Mouse (Mus musculus) left cerebral cortex, postnatal 14 days (tissue): ENCODE data around the gene Nipal4. TPM values are rescaled to one million over a fixed set of nuclear protein-coding genes. Genes with fewer than 3 reads are reported as not detected.

Experiments used
- DNase-seq, 2 experiments: peaks; one replicate each; pipeline ENCODE4 v3.0.0; 2021 to 2022; ENCODE audit warnings: low spot score in 2 of 2, mixed read lengths in 1 of 2
- intact Hi-C: fragments of 180-260 bp; cut with DNase I; formaldehyde crosslinking; loops from one replicate; pipeline ENCODE4 v1.15.1; 2025
- microRNA-seq, 2 experiments: library from miRNA; unstranded; fragments of <30 nt; microRNA quantifications; one replicate each; pipeline ENCODE4 v1.2.0; 2022
- total RNA-seq, 2 experiments: library from RNA; stranded (reverse); gene quantifications; 2 replicates each; pipeline ENCODE4 v1.2.3; 2021

Nipal4 gene
- total RNA-seq, 2 experiments from 2014 or later = 1.6 to 2.6 TPM

DNA sequence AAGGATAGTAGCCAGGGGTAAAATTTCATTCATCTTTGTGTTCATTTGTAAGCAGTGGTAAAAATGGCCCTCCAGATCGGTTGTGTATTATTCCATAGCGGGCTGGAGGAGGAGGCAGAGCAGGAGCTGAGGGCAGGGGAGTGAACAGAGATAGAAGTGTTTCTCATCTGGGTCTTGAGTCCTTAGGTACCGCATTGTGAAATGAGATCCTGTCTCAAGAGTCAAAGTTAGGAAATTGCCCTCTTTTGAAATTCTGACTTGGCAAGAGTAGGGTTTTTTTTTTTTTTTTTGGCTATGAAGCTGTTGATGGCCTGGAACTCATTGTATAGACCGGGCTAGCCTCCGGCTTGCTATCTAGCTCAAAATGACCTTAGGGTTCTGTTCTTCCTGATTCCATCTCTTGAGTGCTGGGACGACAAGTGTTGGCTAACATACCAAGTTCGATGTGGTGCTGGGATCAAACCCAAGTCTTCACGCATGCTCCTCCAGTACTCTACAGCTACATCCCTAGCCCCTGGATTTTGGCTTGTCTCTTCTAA lies 42.9 kb downstream of the Nipal4 start:
- no peak for DNase-seq
- intact Hi-C loops = no loop called here

DNA sequence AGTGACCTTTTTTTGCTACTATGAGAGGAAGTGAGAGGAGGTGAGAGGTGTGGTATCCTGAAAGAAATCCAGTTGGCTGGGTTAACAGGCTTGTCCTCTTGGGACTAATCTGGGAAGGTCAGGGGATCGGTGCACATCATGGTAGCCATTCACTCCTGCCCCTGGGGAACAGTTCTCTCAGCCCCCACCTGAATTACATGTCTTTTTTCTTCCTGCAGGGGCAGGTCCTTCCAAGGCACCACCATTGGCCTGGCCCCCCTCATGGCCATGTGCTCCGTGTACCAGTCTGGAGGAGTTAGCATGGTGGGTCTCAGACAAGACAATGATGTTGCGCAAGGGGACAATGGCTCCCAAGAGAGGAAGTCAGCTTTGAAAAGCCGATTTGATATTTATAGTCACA lies 43.4 kb downstream of the Nipal4 start:
- DNase-seq = no peak
- intact Hi-C loops = no loop called here

DNA sequence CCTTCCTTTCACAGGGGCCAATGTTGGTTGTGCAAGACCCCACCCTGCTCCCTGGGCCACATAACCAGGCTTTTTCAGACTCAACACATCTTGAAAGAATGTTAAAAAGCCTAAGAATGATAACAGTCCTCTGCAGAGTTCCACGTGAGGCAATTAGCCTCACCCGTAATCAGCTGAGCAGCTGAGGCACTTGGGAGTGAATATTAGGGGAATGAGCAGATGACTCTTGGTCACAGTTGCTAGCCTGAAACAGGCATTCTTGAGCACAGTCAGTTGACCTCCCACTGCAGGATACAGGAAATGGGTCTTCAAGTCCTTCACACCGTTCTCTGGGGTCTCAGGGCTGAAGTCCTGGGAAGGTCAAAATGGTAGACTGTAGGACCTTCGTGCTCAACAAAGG lies 44.6 kb downstream of the Nipal4 start:
- intact Hi-C loops = no loop called here

DNA sequence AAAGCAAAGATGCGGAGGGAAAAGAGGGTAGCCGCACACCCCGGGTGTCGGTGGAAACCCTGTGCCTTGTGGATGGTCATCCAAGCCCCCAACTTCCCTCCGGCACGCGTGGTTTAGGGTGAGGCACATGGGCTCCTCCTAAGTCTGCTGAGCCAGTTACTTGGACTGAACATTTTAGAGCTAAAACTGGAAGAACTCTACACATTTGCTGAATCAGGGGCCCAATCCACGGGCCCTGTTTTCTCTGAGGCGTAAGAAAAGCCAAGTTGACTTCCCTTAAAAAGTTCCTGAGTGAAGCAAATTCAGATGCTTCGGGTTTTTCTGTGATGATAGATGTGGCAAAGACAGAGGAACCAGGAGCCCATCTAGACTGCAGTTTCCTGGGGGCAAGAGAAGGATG lies 46.2 kb downstream of the Nipal4 start:
- no peak for DNase-seq
- intact Hi-C loops = no loop called here

More for the DNA sequence above, 44.6 kb downstream of the Nipal4 start:
- DNase-seq = no peak

- intact Hi-C loops = no loop called here
Measured at GRCm38 (mm10) chr11:46119624-46120023, 46.7 kb downstream of the Nipal4 start.

GRCm38 (mm10) chr11:46116510-46116909 lies 49.8 kb downstream of the Nipal4 start:
- DNase-seq = no peak
- intact Hi-C loops = no loop called here

More at GRCm38 (mm10) chr11:46119624-46120023, 46.7 kb downstream of the Nipal4 start:
- DNase-seq = no peak

DNA sequence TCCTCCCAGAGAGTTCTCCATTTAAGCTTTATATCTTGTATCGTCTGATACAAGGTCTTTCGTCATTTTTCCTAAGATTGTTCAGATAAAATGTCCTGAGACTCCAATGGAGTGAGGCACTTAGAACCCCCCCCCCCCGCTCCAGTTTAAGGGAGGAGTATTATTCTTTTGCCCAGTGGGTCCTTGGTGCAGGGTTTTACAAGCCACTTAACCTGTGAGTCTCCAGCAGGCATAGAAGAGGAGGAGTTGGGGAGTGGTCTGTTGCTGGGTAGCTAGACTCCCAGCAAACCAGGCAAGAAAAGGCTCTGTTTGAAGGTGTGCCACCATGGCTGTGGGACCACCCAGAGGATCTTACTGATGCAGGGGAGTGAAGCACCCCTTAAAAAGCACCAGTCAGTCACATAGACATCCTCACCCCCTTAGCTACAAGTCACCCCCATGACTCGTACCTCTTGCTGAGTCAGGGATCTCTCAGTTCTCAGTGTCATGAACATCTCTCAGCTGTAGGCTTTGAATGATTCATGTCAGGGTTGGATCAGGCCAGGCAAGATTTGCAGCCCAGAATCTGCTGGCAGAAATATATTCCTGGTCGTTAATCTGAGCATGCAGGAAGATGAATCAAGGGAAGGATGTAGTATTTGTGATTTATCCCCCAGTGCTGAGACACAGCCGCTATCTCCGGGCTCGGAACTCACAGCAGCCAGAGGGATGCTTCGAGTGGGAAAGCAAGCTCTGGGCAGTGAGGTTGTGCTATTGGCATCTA lies 50.7 kb downstream of the Nipal4 start:
- DNase-seq = no peak
- intact Hi-C loops = no loop called here

- DNase-seq = no peak
- intact Hi-C loops = no loop called here
Measured at GRCm38 (mm10) chr11:46115011-46115410, 51.3 kb downstream of the Nipal4 start.

DNA sequence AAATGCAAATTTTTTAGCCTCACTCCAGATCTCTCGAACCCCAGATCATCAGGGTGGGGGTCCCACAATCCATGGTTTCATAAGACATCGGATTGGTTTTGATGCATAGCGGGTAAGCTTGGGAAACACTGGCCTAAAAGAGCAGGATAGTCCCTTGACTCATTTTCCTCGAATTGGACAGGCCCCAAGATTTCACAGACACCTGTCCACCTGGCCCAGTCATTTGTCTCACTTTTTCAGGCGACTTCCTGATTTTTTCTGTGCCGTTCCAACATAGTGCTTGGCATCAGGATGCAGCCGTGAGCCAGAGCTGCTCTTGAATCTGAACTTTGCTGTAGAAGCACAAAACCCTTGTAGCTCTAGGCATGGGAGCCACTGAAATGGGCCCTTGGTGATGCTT lies 52.1 kb downstream of the Nipal4 start:
- intact Hi-C loops = no loop called here
- DNase-seq = no peak

DNA sequence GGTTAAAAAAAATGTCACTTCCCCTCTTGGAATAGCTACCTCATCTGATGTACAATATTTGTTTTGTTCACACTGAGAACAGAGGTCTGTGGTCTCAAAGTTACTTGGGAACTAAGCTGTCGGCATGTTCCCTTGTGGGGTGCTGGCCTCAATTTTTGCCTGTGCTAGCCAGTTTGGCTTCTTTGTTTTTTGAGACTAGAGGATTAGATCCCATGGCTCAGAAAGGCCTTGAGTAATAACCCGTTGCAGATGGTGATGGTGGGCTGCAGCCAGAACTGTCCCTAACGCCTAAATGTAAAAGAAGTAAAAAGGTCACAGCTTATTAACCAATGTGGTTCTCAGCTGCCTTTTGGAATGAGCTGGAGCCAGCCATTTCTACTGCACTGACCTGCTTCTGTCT lies 53.1 kb downstream of the Nipal4 start:
- no peak for DNase-seq
- intact Hi-C loops = no loop called here

GRCm38 (mm10) chr11:46110945-46111287 lies 55.4 kb downstream of the Nipal4 start:
- intact Hi-C loops = no loop called here
- DNase-seq = no peak

- DNase-seq = no peak
- intact Hi-C loops = no loop called here
Measured at GRCm38 (mm10) chr11:46110156-46110944, 56.0 kb downstream of the Nipal4 start.

DNA sequence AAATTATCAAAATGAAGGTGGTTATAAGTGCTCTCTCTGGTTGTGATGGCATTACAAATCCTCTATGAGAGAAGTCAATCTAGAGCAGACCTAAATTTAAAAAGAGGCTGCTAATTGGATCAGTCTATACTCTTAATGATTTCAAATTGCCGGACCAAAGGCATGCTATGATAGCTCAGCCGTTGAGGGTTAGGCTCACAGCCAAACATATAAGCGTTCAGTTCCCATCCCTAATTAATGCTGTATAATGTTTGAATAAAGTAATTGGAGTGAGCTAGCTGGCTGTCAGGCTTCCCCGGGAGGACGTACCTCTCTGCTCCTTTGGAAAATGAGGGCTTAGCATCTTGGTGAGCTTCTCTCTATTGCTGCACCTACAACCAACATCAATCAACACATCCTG lies 57.1 kb downstream of the Nipal4 start:
- DNase-seq = no peak
- intact Hi-C loops = no loop called here

- intact Hi-C loops = no loop called here
Measured at GRCm38 (mm10) chr11:46107046-46107445, 59.3 kb downstream of the Nipal4 start.

DNA sequence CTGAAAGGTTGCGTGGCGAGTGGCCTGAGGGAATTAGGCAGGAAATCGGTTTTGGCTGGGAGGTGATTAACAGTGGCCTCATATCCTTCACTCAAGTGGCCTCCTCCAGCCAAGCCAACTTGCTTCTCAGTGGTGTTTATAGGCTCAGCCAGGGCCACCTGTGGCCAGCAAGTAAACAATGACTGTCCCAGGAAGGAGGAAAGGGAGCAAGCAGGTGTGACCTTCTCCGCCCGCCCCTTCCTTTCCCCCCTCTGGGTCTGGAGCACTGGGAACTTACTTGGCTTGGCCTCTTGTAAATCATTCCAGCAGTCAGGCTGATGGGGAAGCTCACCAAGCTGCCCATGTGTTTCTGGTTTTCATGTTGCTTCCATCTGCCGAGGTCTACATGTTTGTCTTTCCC lies 64.2 kb downstream of the Nipal4 start:
- no peak for DNase-seq

More at GRCm38 (mm10) chr11:46107046-46107445, 59.3 kb downstream of the Nipal4 start:
- DNase-seq = no peak

More for the DNA sequence above, 64.2 kb downstream of the Nipal4 start:
- intact Hi-C loops = no loop called here

Small RNAs within 50 kb of the gene (microRNA-seq; reads per million reads assigned to microRNA genes)
- gene Mir7239 = 0 to 0.26 reads per million in 2 experiments
- gene Mir8100 = 0 reads per million in 2 experiments

Other genes starting within 250 kb of the Nipal4 start
- gene Lsm11, start 221.6 kb downstream of the Nipal4 start, total RNA-seq = 10 to 100 TPM; 71.1 to 85.1 TPM
- gene Thg1l, start 211.0 kb downstream of the Nipal4 start, total RNA-seq = 1 to 10 TPM; 7.4 to 10.0 TPM
- under 1 TPM; 0.15 to 0.25 TPM for gene Sox30, start 186.2 kb downstream of the Nipal4 start, total RNA-seq
- 1 to 10 TPM; 1.8 to 2.6 TPM for gene Gm12166, start 114.2 kb downstream of the Nipal4 start, total RNA-seq
- gene Adam19, start 110.5 kb downstream of the Nipal4 start, total RNA-seq = 10 to 100 TPM; 29.0 to 32.3 TPM
- gene Fndc9, start 69.0 kb upstream of the Nipal4 start, total RNA-seq = 1 to 10 TPM; 6.7 to 7.3 TPM
- 100 to 1,000 TPM; 378 to 408 TPM for gene Cyfip2, start 146.4 kb upstream of the Nipal4 start, total RNA-seq
- gene Itk, start 223.0 kb upstream of the Nipal4 start, total RNA-seq = under 1 TPM; 0.11 to 0.44 TPM
- gene Fam71b, start 230.1 kb upstream of the Nipal4 start, total RNA-seq = not detected